Mouse (Mus musculus) cerebellum, adult 2 months (tissue): ENCODE results near the gene Lce1f.

Experiments used
- CTCF ChIP-seq: fragments of 200-500 bp; IDR thresholded peaks from 2 replicates; pipeline ENCODE4 v1.5.1; 2011; ENCODE audit warnings: low read depth, mild to moderate bottlenecking, control low read depth, low read length, moderate library complexity, borderline replicate concordance; ENCODE audit not compliant: insufficient read depth
- POLR2A ChIP-seq: fragments of 200-500 bp; IDR thresholded peaks from 2 replicates; pipeline ENCODE4 v1.6.1; 2011; ENCODE audit warnings: low read length, control low read depth, borderline replicate concordance; ENCODE audit not compliant: insufficient read depth

- no peak for TF ChIP-seq POLR2A
- no peak for TF ChIP-seq CTCF
Observed at GRCm38 (mm10) chr3:92687110-92687509, 33.0 kb downstream of the Lce1f start, which contains the start of gene Lce1d.
